Mouse (Mus musculus) CD4-positive naive resting alpha-beta T cell, adult 76 days (primary cell): ENCODE results near the gene Cytip. TPM values are rescaled to one million over a fixed set of nuclear protein-coding genes. Genes with fewer than 3 reads are reported as not detected.

Source experiments
- total RNA-seq: library from RNA; stranded (reverse); gene quantifications from one replicate; pipeline ENCODE4 v1.2.4, GENCODE M21; 2023

The Cytip gene
- total RNA-seq, result 1,170 TPM

DNA sequence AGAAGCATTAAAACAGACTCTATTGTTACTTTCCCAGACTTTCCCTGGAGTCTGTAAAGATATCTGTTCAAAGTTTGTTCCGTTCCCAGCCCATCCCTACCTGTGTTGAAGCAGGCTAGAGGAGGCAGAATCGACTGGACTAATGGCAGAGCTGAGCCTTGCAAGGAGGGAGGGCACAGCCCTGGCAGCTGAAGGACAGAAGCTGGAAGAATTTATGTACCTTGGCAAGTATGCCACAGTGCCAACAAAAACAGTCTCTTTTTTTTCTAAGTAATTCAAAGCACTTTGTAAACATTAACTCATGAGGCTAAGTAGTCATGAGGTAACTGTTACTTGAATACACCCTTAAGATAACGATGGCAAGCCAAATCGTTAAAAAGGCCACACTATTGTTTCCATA is at the start of gene Cytip:
Gene Cytip, minus strand, starts transcription at position 187 of the 400 bp plus-strand sequence.

Other genes with a start within 250 kb of the Cytip start
- not detected for gene Galnt5, start 197.6 kb downstream of the Cytip start, total RNA-seq
- gene Ermn, start 142.7 kb downstream of the Cytip start, total RNA-seq, result not detected
- 0.06 TPM for gene Acvr1c, start 162.4 kb upstream of the Cytip start, total RNA-seq